Mouse (Mus musculus): Measurements from ENCODE around the gene Gm20458. TPM values are rescaled to one million over a fixed set of nuclear protein-coding genes. Genes with fewer than 3 reads are reported as not detected.
A peak's percentile ranks its signal among the peaks of the same experiment; 100 is the strongest.

The Gm20458 gene
- polyA plus RNA-seq, 1 experiment from 2014 or later: 8.3 TPM

GRCm38 (mm10) chr2:164443460-164444000 lies 17.2 kb upstream of the Gm20458 start, which contains the start of gene Sdc4:
Sdc4 (minus strand) TSS chr2:164443887.
- WGBS: 9% methylated on average over 18 of the region's 18 CpGs
- H3K4me1 ChIP-seq: peaks cover 48% of the 10 kb centered on the region
- H3K27me3 ChIP-seq: no peaks in the 10 kb centered on the region
- peak within 1 kb of the TSS; percentile 85 for H3K27ac ChIP-seq
- no peaks in the 10 kb centered on the region; the same call in 1 of the 2 replicates for H3K36me3 ChIP-seq
- H3K9ac ChIP-seq: peak within 1 kb of the TSS; percentile 89
- no peak for ATAC-seq (ENCODE audit: insufficient number of reproducible peaks, insufficient read depth, low FRiP score, low TSS enrichment, low read depth)
- peak within 1 kb of the TSS; percentile 76 for H3K4me3 ChIP-seq
- no peaks in the 10 kb centered on the region for H3K9me3 ChIP-seq
- H3K4me2 ChIP-seq: peak within 1 kb of the TSS; percentile 80

GRCm38 (mm10) chr2:164444701-164445100 lies 16.1 kb upstream of the Gm20458 start:
- no peak overlapping the region for H3K9ac ChIP-seq
- WGBS: 87% methylated on average over 2 of the region's 2 CpGs
- peaks cover 48% of the 10 kb centered on the region for H3K4me1 ChIP-seq

GRCm38 (mm10) chr2:164445399-164446085 lies 15.2 kb upstream of the Gm20458 start:
- H3K27me3 ChIP-seq: no peaks in the 10 kb centered on the region
- H3K9me3 ChIP-seq: no peaks in the 10 kb centered on the region
- WGBS: 83% methylated on average over 3 of the region's 3 CpGs
- H3K36me3 ChIP-seq: no peaks in the 10 kb centered on the region
- no peak overlapping the region for H3K9ac ChIP-seq
- H3K4me2 ChIP-seq: no peak overlapping the region
- H3K27ac ChIP-seq: no peak overlapping the region
- H3K4me1 ChIP-seq: peaks cover 42% of the 10 kb centered on the region
- H3K4me3 ChIP-seq: no peak overlapping the region
- no peak for ATAC-seq (ENCODE audit: insufficient number of reproducible peaks, insufficient read depth, low FRiP score, low TSS enrichment, low read depth)

More at GRCm38 (mm10) chr2:164444701-164445100, 16.1 kb upstream of the Gm20458 start:
- H3K27ac ChIP-seq: no peak overlapping the region
- H3K4me3 ChIP-seq: no peak overlapping the region
- no peak overlapping the region for H3K4me2 ChIP-seq
- ATAC-seq (ENCODE audit: insufficient number of reproducible peaks, insufficient read depth, low FRiP score, low TSS enrichment, low read depth): no peak
- H3K27me3 ChIP-seq: no peaks in the 10 kb centered on the region
- no peaks in the 10 kb centered on the region; the same call in 1 of the 2 replicates for H3K36me3 ChIP-seq
- no peaks in the 10 kb centered on the region for H3K9me3 ChIP-seq

- no peak overlapping the region for H3K9ac ChIP-seq
- no peak overlapping the region for H3K4me2 ChIP-seq
- no peak for ATAC-seq (ENCODE audit: insufficient number of reproducible peaks, insufficient read depth, low FRiP score, low TSS enrichment, low read depth)
- no peak overlapping the region for H3K4me3 ChIP-seq
- no peak overlapping the region for H3K27ac ChIP-seq
- H3K9me3 ChIP-seq: no peaks in the 10 kb centered on the region
- no peaks in the 10 kb centered on the region for H3K27me3 ChIP-seq
- H3K36me3 ChIP-seq: no peaks in the 10 kb centered on the region
- H3K4me1 ChIP-seq: peaks cover 37% of the 10 kb centered on the region
- WGBS: 69% methylated on average over 3 of the region's 3 CpGs
Measured at GRCm38 (mm10) chr2:164446086-164446469, 14.7 kb upstream of the Gm20458 start.

- Histone ChIP-seq H3K27me3 (no peaks in the 10 kb centered on the region), H3K4me3 (no peak overlapping the region), H3K27ac (no peak overlapping the region), H3K4me2 (no peak overlapping the region), H3K9ac (no peak overlapping the region), H3K9me3 (no peaks in the 10 kb centered on the region), H3K4me1 (peaks cover 40% of the 10 kb centered on the region), H3K36me3 (no peaks in the 10 kb centered on the region)
- WGBS: 45% methylated on average over 1 of the region's 1 CpGs
- no peak for ATAC-seq (ENCODE audit: insufficient number of reproducible peaks, insufficient read depth, low FRiP score, low TSS enrichment, low read depth)
Measured at GRCm38 (mm10) chr2:164448140-164448539, 12.6 kb upstream of the Gm20458 start.

- peaks cover 33% of the 10 kb centered on the region for H3K4me1 ChIP-seq
- H3K4me2 ChIP-seq: no peak overlapping the region
- H3K27me3 ChIP-seq: no peaks in the 10 kb centered on the region
- H3K4me3 ChIP-seq: no peak overlapping the region
- H3K36me3 ChIP-seq: no peaks in the 10 kb centered on the region
- peak; percentile 33; the same call in 1 of the 2 replicates for ATAC-seq (ENCODE audit: insufficient number of reproducible peaks, insufficient read depth, low FRiP score, low TSS enrichment, low read depth)
- no peak overlapping the region for H3K9ac ChIP-seq
- H3K27ac ChIP-seq: peak overlapping the region; percentile 55
- WGBS: 58% methylated on average over 5 of the region's 5 CpGs
- H3K9me3 ChIP-seq: no peaks in the 10 kb centered on the region
Measured at GRCm38 (mm10) chr2:164448921-164449320, 11.8 kb upstream of the Gm20458 start.

- H3K4me3 ChIP-seq: no peak overlapping the region
- H3K9ac ChIP-seq: no peak overlapping the region
- H3K27me3 ChIP-seq: no peaks in the 10 kb centered on the region
- WGBS: 81% methylated on average over 14 of the region's 14 CpGs
- peak overlapping the region; percentile 55 for H3K27ac ChIP-seq
- H3K4me1 ChIP-seq: peaks cover 33% of the 10 kb centered on the region
- H3K9me3 ChIP-seq: no peaks in the 10 kb centered on the region
- no peaks in the 10 kb centered on the region for H3K36me3 ChIP-seq
- no peak overlapping the region for H3K4me2 ChIP-seq
- ATAC-seq (ENCODE audit: insufficient number of reproducible peaks, insufficient read depth, low FRiP score, low TSS enrichment, low read depth): no peak
Measured at GRCm38 (mm10) chr2:164449341-164450042, 11.3 kb upstream of the Gm20458 start.

GRCm38 (mm10) chr2:164452000-164452676 lies 8.6 kb upstream of the Gm20458 start:
- Histone ChIP-seq H3K27ac (peak overlapping the region; percentile 68), H3K4me3 (no peak overlapping the region), H3K4me1 (peaks cover 53% of the 10 kb centered on the region), H3K9me3 (no peaks in the 10 kb centered on the region), H3K36me3 (no peaks in the 10 kb centered on the region), H3K9ac (no peak overlapping the region), H3K4me2 (peak overlapping the region; percentile 9; the same call in 1 of the 2 replicates), H3K27me3 (no peaks in the 10 kb centered on the region)
- WGBS: 23% methylated on average over 13 of the region's 13 CpGs
- ATAC-seq (ENCODE audit: insufficient number of reproducible peaks, insufficient read depth, low FRiP score, low TSS enrichment, low read depth): no peak

- no peak overlapping the region for H3K27ac ChIP-seq
- no peak for ATAC-seq (ENCODE audit: insufficient number of reproducible peaks, insufficient read depth, low FRiP score, low TSS enrichment, low read depth)
- H3K9me3 ChIP-seq: no peaks in the 10 kb centered on the region
- no peak overlapping the region for H3K9ac ChIP-seq
- H3K4me1 ChIP-seq: peaks cover 53% of the 10 kb centered on the region
- no peak overlapping the region for H3K4me3 ChIP-seq
- no peaks in the 10 kb centered on the region for H3K36me3 ChIP-seq
- H3K4me2 ChIP-seq: no peak overlapping the region
- 83% methylated on average over 14 of the region's 14 CpGs for WGBS
- H3K27me3 ChIP-seq: no peaks in the 10 kb centered on the region
Measured at GRCm38 (mm10) chr2:164453047-164453757, 7.6 kb upstream of the Gm20458 start.

- Histone ChIP-seq H3K4me3 (no peak overlapping the region), H3K4me2 (no peak overlapping the region), H3K27me3 (no peaks in the 10 kb centered on the region), H3K36me3 (no peaks in the 10 kb centered on the region), H3K9ac (no peak overlapping the region), H3K27ac (no peak overlapping the region), H3K4me1 (peaks cover 49% of the 10 kb centered on the region), H3K9me3 (no peaks in the 10 kb centered on the region)
- ATAC-seq (ENCODE audit: insufficient number of reproducible peaks, insufficient read depth, low FRiP score, low TSS enrichment, low read depth): no peak
- WGBS: 63% methylated on average over 7 of the region's 7 CpGs
Measured at GRCm38 (mm10) chr2:164453887-164454500, 6.8 kb upstream of the Gm20458 start.

- no peak overlapping the region for H3K9ac ChIP-seq
Measured at GRCm38 (mm10) chr2:164454846-164455245, 5.9 kb upstream of the Gm20458 start.

More at GRCm38 (mm10) chr2:164454846-164455245, 5.9 kb upstream of the Gm20458 start:
- H3K27me3 ChIP-seq: no peaks in the 10 kb centered on the region
- no peak for ATAC-seq (ENCODE audit: insufficient number of reproducible peaks, insufficient read depth, low FRiP score, low TSS enrichment, low read depth)
- no peak overlapping the region for H3K27ac ChIP-seq
- WGBS: 81% methylated on average over 10 of the region's 10 CpGs
- no peaks in the 10 kb centered on the region for H3K36me3 ChIP-seq
- H3K4me1 ChIP-seq: peaks cover 40% of the 10 kb centered on the region
- no peaks in the 10 kb centered on the region for H3K9me3 ChIP-seq
- no peak overlapping the region for H3K4me2 ChIP-seq
- no peak overlapping the region for H3K4me3 ChIP-seq
